In the genomic region with DNA sequence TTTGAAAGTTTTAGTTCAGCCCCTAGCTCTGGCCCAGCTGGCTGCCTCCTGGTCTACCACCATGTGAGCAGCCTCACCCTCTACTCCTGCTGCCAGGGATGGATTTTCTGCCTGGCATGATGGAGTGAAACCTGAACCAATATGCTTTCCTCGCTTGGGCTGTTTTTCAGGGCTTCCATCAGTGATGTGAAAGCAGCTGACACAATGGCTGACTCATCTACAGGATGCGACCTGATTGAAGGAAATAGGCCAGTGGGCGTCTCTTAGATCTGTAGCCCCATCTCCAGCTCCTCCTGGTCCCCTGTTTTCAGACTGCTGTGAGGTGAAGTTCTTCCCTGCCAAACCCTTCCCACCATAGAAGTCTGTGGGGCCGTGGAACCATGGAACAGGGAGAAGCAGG, we compare ENCODE assay signal across 13 mouse cellular contexts. TPM values are rescaled to one million over a fixed set of nuclear protein-coding genes. Genes with fewer than 3 reads are reported as not detected.
"Had no signal": no experiment of that assay in that cellular context is flagged by ENCODE, and none has a peak within 500 bp of the region (broad histone marks: within the 10 kb centered on the region; RNA-seq: fewer than 3 reads in every experiment).

No protein-coding gene starts in this region.

- DNase-seq: kidney, adult 9 months; kidney, postnatal 36 days; lung, adult 2 months; lung, postnatal 4 days; midbrain, embryonic 14.5 days; right cerebral cortex, postnatal 14 days; thymus, postnatal 4 days had no signal

- H3K4me2 ChIP-seq: liver, embryonic 11.5 days; liver, embryonic 15.5 days; neural tube, embryonic 12.5 days; stomach, embryonic 15.5 days had no signal

- H3K27me3 ChIP-seq: liver, embryonic 15.5 days; neural tube, embryonic 12.5 days; stomach, embryonic 15.5 days had no signal

- H3K36me3 ChIP-seq: limb, embryonic 10.5 days; liver, embryonic 15.5 days; midbrain, embryonic 10.5 days; neural tube, embryonic 12.5 days; stomach, embryonic 15.5 days had no signal

- H3K4me3 ChIP-seq: limb, embryonic 10.5 days; liver, embryonic 15.5 days; midbrain, embryonic 10.5 days; neural tube, embryonic 12.5 days; stomach, embryonic 15.5 days had no signal

RNA-seq across cellular contexts. Expression of a gene that starts 39.3 kb away (rescaled TPM):
- polyA plus RNA-seq: midbrain, embryonic 14.5 days had no signal
